Mouse (Mus musculus) stomach, adult 2 months (tissue): ENCODE measurements around the gene Akt3. TPM values are rescaled to one million over a fixed set of nuclear protein-coding genes. Genes with fewer than 3 reads are reported as not detected.

Source experiments
- polyA plus RNA-seq: library from polyadenylated mRNA; depleted of rRNA; stranded (reverse); fragments of >200 nt; gene quantifications from 2 replicates; pipeline ENCODE4 v1.2.3, GENCODE M21; 2012; rRNA removed

Gene Akt3
- polyA plus RNA-seq = 1.6 and 4.5 TPM in 2 replicates

DNA sequence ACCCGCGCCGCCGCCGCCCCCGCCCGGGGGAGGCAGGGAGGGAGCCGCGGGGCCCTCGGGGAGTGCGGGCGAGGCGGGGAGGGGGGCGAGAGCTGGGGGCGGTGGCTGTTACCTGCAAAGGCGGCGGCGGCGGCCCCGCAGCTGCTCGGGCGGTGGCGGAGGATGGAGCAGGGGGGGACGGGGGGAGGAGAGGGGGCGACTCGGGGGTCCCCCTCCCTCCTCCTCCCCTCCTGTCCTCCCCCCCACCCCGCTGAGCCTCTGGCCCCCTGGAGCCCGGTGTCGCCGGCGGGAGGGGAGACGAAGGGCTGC is at the start of gene Akt3:
TSS of gene Akt3 (minus strand) at position 170 of the 309 bp plus-strand sequence.

Other genes starting within 250 kb of the Akt3 start
- gene Zbtb18, start 184.1 kb upstream of the Akt3 start, polyA plus RNA-seq = 3.4 and 3.9 TPM in 2 replicates